Mouse (Mus musculus): Measurements from ENCODE around the gene Smim13. TPM values are rescaled to one million over a fixed set of nuclear protein-coding genes. Genes with fewer than 3 reads are reported as not detected.

The Smim13 gene
- polyA plus RNA-seq, 1 experiment from 2014 or later: 9.4 TPM

DNA sequence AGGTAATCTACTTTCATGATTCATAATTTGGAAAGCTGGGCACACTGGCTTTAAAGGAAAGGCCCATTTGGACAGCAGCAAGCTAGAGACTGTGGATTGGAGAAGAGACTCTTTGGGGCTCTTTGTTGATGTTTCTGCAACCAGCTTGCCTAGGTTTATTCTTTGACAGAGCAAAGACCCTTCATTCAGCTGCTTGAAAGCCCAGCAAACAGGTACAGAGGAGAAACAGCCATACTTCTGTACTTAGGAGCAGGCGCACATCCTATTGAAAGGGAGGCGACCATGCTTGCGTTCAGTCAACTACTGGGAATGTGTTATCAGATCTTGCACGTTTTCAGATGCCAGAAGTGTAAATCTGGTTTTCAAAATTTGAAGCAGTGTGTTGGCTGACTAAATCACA, 75.0 kb downstream of the Smim13 start:
- Histone ChIP-seq H3K4me2 (replicated peaks; ENCODE audit: low read depth) (no peak overlapping the region), H3K4me1 (replicated peaks; ENCODE audit: control insufficient read depth, insufficient read depth) (peaks cover 4% of the 10 kb centered on the region; the same call in 1 of the 2 replicates), H3K9ac (ENCODE audit: low read length) (no peak overlapping the region), H3K27me3 (ENCODE audit: control insufficient read depth, insufficient read depth, low read length) (no peaks in the 10 kb centered on the region), H3K9me3 (ENCODE audit: control insufficient read depth, low read length) (no peaks in the 10 kb centered on the region), H3K4me3 (ENCODE audit: low read depth, low read length) (no peak overlapping the region), H3K36me3 (ENCODE audit: control insufficient read depth, insufficient read depth, low read length) (no peaks in the 10 kb centered on the region), H3K27ac (replicated peaks) (no peak overlapping the region)
- DNase-seq (ENCODE audit: low spot score): no peak
- ATAC-seq (ENCODE audit: low FRiP score, low TSS enrichment): no peak
- WGBS: 64% methylated on average over 4 of the region's 4 CpGs
- TF ChIP-seq CTCF (IDR thresholded peaks at IDR 0.05; ENCODE audit: low read depth): no peak
- TF ChIP-seq EP300 (optimal IDR thresholded peaks at IDR 0.05): no peak

DNA sequence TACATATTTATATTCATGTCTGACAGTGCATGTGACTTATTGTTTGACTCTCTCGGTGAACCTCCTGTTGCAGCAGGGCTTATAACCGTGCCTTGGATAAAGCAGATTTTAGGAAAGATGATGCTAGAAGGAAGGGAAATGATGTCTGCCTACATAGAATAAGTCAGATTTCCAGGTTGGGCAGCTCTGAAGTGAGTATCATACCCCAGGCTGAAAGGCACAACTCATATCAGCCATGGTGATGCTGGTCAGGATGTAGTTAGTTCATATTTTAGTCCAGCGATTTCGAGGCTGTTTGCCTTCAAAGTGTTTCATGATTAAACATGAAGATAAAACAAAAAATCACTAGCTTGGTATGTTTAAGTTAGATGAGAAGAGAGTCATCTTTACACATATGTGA, 75.7 kb downstream of the Smim13 start:
- Histone ChIP-seq H3K9ac (ENCODE audit: low read length) (no peak overlapping the region), H3K4me2 (replicated peaks; ENCODE audit: low read depth) (no peak overlapping the region), H3K4me1 (replicated peaks; ENCODE audit: control insufficient read depth, insufficient read depth) (peaks cover 4% of the 10 kb centered on the region; the same call in 1 of the 2 replicates), H3K27me3 (ENCODE audit: control insufficient read depth, insufficient read depth, low read length) (no peaks in the 10 kb centered on the region), H3K27ac (replicated peaks) (no peak overlapping the region), H3K9me3 (ENCODE audit: control insufficient read depth, low read length) (no peaks in the 10 kb centered on the region), H3K36me3 (ENCODE audit: control insufficient read depth, insufficient read depth, low read length) (no peaks in the 10 kb centered on the region; the same call in 1 of the 2 replicates), H3K4me3 (ENCODE audit: low read depth, low read length) (no peak overlapping the region)
- no peak for DNase-seq (ENCODE audit: low spot score)
- TF ChIP-seq EP300 (optimal IDR thresholded peaks at IDR 0.05): no peak
- TF ChIP-seq CTCF (IDR thresholded peaks at IDR 0.05; ENCODE audit: low read depth): no peak
- no peak for ATAC-seq (ENCODE audit: low FRiP score, low TSS enrichment)
- WGBS: 70% methylated on average over 4 of the region's 4 CpGs

DNA sequence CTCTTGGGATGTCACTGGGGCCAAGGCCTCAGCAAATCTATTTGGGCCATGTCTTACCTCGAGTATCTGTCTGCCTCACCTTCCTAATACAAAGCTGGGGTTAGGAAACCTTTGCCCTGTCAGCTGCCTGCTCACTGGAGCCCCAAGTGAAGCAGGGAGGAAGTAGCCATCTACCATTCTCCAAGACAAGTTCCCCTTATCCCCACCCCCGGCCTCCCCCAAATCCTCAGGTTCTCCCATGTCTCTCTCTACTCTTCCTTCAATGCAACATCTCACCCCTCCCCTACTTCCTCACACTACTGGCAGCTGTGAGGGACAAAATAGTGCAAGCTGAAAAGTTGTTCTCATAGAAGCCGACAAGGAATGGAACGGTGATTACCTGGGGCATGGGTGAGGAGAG, 76.5 kb downstream of the Smim13 start:
- peaks cover 4% of the 10 kb centered on the region; the same call in 1 of the 2 replicates for H3K4me1 ChIP-seq (replicated peaks; ENCODE audit: control insufficient read depth, insufficient read depth)
- no peak overlapping the region for H3K4me3 ChIP-seq (ENCODE audit: low read depth, low read length)
- WGBS: 80% methylated on average over 4 of the region's 4 CpGs
- no peak for DNase-seq (ENCODE audit: low spot score)
- H3K27ac ChIP-seq (replicated peaks): no peak overlapping the region
- H3K36me3 ChIP-seq (ENCODE audit: control insufficient read depth, insufficient read depth, low read length): no peaks in the 10 kb centered on the region; the same call in 1 of the 2 replicates
- no peaks in the 10 kb centered on the region for H3K27me3 ChIP-seq (ENCODE audit: control insufficient read depth, insufficient read depth, low read length)
- no peak for ATAC-seq (ENCODE audit: low FRiP score, low TSS enrichment)
- H3K9ac ChIP-seq (ENCODE audit: low read length): no peak overlapping the region
- H3K4me2 ChIP-seq (replicated peaks; ENCODE audit: low read depth): no peak overlapping the region
- TF ChIP-seq EP300 (optimal IDR thresholded peaks at IDR 0.05) (no peak), CTCF (IDR thresholded peaks at IDR 0.05; ENCODE audit: low read depth) (no peak)
- H3K9me3 ChIP-seq (ENCODE audit: control insufficient read depth, low read length): no peaks in the 10 kb centered on the region

Other genes with a start within 250 kb of the Smim13 start
- gene Pak1ip1, start 248.8 kb upstream of the Smim13 start, polyA plus RNA-seq (2015; fragmentation: Nextera tagmentation; extraction: Ambion mirVana): 60.2 and 63.8 TPM in 2 replicates
- gene Tmem14c, start 233.6 kb upstream of the Smim13 start, polyA plus RNA-seq (2015; fragmentation: Nextera tagmentation; extraction: Ambion mirVana): 298 and 302 TPM in 2 replicates
- 0.23 and 0.24 TPM in 2 replicates for gene Mak, start 170.1 kb upstream of the Smim13 start, polyA plus RNA-seq (2015; fragmentation: Nextera tagmentation; extraction: Ambion mirVana)
- gene Gcm2, start 138.8 kb upstream of the Smim13 start, polyA plus RNA-seq (2015; fragmentation: Nextera tagmentation; extraction: Ambion mirVana): not detected in 2 replicates
- 0.11 and 0.23 TPM in 2 replicates for gene Sycp2l, start 135.5 kb upstream of the Smim13 start, polyA plus RNA-seq (2015; fragmentation: Nextera tagmentation; extraction: Ambion mirVana)
- 1.2 and 1.8 TPM in 2 replicates for gene Elovl2, start 29.4 kb upstream of the Smim13 start, polyA plus RNA-seq (2015; fragmentation: Nextera tagmentation; extraction: Ambion mirVana)
- gene Gm17364, start 24.1 kb downstream of the Smim13 start, polyA plus RNA-seq (2015; fragmentation: Nextera tagmentation; extraction: Ambion mirVana): not detected in 2 replicates
- 17.1 and 20.3 TPM in 2 replicates for gene Nedd9, start 237.5 kb downstream of the Smim13 start, polyA plus RNA-seq (2015; fragmentation: Nextera tagmentation; extraction: Ambion mirVana)

All from stomach, postnatal 0 days (tissue).